Mouse (Mus musculus): ENCODE results near the gene Hoxb7. TPM values are rescaled to one million over a fixed set of nuclear protein-coding genes. Genes with fewer than 3 reads are reported as not detected.

Hoxb7 gene
- total RNA-seq, 2 experiments from 2014 or later = 33.5 to 59.0 TPM

DNA sequence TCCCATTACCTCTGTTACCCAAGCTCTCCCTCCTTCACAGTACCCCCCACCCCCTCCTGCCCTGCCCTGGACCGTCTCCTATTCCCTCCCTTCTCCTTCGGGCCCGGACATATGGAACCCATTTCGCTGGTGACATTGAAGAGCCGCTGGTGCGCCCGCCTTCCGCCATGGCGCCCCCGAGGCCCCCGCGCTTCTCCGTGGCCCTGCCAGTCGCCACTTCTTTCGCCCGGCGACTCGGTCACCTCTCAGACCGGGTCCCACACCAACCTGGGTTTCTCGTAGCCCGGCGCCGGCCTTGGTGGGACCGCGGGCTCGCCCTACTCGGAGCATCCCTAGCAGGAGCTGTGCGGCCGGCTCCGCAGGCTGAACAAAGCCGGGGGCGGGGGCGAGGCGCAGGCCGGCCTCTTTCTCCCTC, 46.2 kb downstream of the Hoxb7 start:
- no peak for DNase-seq (ENCODE audit: low spot score in 2 of 2)

DNA sequence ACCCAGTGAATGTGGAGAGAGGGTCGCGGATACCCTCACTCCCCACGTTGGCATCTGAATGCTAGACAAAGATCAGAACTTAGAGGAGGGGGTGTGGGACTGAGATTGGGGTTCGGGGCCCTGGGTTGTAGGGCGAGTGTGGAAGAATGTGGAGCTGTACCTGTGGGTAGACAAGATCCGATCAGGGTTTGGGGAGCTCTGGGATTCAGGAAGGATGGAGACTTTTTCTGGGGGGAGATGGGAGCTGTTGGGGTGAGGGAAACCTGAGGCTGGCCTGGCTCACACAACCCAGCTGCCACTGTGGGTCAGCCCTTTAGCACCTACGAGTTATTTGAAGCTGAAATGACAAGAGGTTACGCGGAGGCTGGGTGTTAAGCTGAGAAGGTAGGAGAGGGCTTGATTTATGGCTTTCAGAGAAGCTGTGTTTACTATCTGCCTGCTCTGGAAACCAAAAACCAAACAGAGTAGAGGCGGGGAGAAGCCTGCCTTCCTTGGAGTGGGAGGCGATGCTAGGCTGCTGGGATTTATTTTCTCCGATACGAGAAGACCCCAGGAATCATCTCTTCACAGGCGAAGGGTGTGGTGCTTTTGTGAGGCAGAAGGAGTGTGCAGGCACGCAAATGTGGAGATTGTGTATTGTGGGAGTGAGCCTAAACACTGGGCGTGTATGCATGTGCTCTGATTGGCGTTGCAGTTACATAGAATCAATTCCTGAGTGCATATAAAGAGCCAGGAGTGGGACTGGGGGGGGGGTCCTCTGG, 47.0 kb downstream of the Hoxb7 start:
- no peak for DNase-seq (ENCODE audit: low spot score in 2 of 2)

DNA sequence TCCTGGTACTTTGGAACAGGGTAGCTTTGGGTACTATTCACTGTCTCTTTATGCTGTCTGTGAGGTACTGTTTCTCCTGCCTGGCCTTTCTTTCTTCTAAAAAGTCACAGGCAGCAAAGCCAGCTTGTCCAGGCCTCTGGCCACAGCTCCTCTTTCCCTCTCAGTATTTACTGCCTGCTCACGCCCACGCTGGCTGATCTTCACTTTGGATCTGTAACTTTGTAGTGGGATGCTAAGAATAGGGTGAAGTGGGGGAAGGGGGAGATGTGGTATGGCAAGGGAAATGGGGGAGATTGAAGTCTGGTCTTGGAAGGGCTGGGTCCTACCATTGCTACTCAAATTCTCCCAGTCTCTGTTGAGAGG, 47.6 kb downstream of the Hoxb7 start:
- no peak for DNase-seq (ENCODE audit: low spot score in 2 of 2)

DNA sequence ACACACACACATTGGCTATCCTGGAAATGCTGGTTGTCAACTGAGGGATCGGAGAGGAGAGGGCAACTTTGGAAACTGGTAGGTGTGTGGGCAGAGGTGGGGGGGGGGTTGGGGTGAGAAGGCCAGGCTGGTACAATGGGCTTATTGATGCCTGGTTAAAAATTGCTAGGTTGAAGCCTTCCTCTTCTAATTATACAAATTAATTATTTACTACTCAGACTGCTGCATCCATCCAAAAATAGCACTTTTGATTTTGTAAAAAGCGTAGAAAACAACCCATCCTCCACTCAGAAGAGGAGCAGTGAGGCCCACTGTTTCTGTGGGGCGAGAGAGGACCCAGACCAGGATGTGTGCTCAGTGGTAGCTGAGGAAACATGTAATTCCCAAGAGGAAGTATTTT, 48.6 kb downstream of the Hoxb7 start:
- DNase-seq (ENCODE audit: low spot score in 2 of 2) = no peak

DNA sequence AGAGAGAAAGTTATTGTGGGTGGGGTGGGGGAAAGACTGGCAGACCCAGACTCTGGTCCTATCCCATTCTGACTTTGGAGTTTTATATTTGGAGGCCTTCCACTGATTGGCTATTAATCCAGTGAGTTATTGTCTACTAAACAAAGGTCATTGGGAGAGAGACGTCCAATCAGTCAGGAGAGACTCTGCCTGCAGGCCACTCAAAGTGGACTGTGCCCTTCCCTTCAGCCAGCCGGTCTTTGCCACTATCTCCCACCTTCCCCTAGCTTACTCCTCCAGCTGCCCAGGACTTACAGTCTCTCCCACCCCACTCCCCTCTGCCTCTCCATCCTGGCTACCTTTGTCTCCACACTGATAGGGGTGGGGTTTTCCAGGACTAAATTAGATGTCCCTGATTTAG, 50.2 kb downstream of the Hoxb7 start:
- DNase-seq (ENCODE audit: low spot score in 2 of 2) = no peak

DNA sequence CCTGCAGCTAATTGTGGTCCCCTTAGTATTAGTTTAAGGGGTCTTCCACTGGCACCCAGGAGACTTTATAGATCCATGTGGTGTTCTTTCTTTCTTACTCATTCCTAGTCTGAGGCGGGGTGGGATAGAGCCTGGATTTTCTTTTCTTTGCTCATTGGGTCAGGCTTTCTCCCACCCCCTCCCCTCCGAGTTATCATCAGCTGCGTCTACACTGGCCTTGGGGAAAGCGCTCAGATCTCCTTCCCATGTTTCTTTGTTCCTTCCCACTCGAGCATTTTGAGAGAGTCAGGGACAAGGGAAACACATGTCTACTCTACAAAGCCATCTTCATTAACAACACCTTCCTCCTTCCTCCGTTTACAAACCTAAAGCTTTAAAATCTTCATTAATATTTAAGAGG, 50.6 kb downstream of the Hoxb7 start:
- no peak for DNase-seq (ENCODE audit: low spot score in 2 of 2)

DNA sequence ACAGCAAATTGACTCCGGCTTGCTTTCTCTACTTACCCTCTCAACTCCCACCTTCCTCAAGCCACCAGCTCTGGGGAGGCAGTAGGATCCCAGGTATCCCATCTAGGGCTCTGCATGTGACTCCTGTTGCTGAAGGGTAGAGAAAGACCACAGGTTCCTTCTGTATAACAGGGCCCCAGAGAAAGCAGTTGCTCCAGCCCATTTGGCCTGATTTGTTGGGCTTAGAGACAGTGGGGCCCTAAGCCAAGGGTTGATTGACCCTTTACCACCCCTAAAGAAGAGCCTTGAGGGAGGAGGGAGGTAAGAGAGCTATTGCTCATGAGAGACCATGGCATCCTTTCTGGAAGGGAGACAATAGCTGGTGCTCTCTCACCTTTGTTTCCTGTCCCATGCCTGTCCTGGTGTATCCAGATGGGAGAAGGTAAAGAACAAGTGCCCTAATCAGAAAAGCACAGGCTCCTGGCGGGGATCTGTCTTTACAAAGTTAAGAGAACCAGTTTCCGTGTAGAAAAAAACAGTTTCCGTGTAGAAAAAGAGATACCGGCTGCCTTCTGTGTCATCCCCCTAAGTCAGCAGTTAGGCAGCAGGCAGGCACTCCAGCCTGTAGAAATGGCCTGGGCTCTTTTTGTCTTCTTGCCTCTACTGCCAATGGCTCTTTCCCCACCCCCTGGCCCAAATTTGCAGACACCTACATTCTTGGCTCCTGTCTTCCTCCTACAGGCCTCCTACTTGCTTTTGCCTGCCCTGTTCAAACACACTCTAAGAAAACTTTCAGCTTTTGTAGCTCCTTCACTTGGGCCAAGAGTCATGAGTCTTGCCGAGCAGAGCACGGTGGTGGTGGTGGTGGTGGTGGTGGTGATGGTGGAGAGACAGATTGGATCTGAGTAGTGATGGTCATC, 52.8 kb downstream of the Hoxb7 start:
- peak; percentile 19 to 21 for DNase-seq (ENCODE audit: low spot score in 2 of 2)

Small RNA genes within 50 kb of the gene (microRNA-seq; reads per million reads assigned to microRNA genes)
- gene Mir10a (ENCODE audit: borderline number of aligned reads in 2 of 2) (30,708 to 37,987 reads per million in 2 experiments), gene Mir196a-1 (ENCODE audit: borderline number of aligned reads in 2 of 2) (14.7 to 17.8 reads per million in 2 experiments)

Other genes with a start within 250 kb of the Hoxb7 start
- 10 to 100 TPM; 49.3 to 57.7 TPM for gene Ube2z, start 221.2 kb upstream of the Hoxb7 start, total RNA-seq (2021)
- gene Atp5g1, start 211.0 kb upstream of the Hoxb7 start, total RNA-seq (2021) = 100 to 1,000 TPM; 228 to 281 TPM
- gene Calcoco2, start 174.7 kb upstream of the Hoxb7 start, total RNA-seq (2021) = not detected
- not detected for gene Ttll6, start 152.8 kb upstream of the Hoxb7 start, total RNA-seq (2021)
- gene Hoxb13, start 92.3 kb upstream of the Hoxb7 start, total RNA-seq (2021) = not detected
- 100 to 1,000 TPM; 294 to 445 TPM for gene Hoxb9, start 15.2 kb upstream of the Hoxb7 start, total RNA-seq (2021)
- gene Hoxb8, start 4.7 kb upstream of the Hoxb7 start, total RNA-seq (2021) = 100 to 1,000 TPM in 1 of 2 experiments, 10 to 100 TPM in 1; 54.8 to 119 TPM
- gene Hoxb6, start 5.9 kb downstream of the Hoxb7 start, total RNA-seq (2021) = 10 to 100 TPM; 37.0 to 68.1 TPM
- 10 to 100 TPM; 11.6 to 27.3 TPM for gene Hoxb5, start 16.7 kb downstream of the Hoxb7 start, total RNA-seq (2021)
- gene Hoxb4, start 31.6 kb downstream of the Hoxb7 start, total RNA-seq (2021) = 10 to 100 TPM; 16.3 to 22.1 TPM
- gene Hoxb3, start 36.7 kb downstream of the Hoxb7 start, total RNA-seq (2021) = 10 to 100 TPM; 17.2 to 20.7 TPM
- gene Hoxb2, start 63.9 kb downstream of the Hoxb7 start, total RNA-seq (2021) = 10 to 100 TPM; 17.1 to 21.5 TPM
- not detected for gene Hoxb1, start 79.1 kb downstream of the Hoxb7 start, total RNA-seq (2021)
- gene Skap1, start 178.0 kb downstream of the Hoxb7 start, total RNA-seq (2021) = 1 to 10 TPM; 7.6 to 8.8 TPM